Mouse (Mus musculus) lung, adult 2 months (tissue): Measurements from ENCODE around the gene B3gnt2.

Experiments
- CTCF ChIP-seq: fragments of 200-500 bp; IDR thresholded peaks from 2 replicates; pipeline ENCODE4 v1.5.1; 2011; ENCODE audit warnings: mild to moderate bottlenecking, low read length, control low read depth; ENCODE audit not compliant: insufficient read depth
- POLR2A ChIP-seq: fragments of 200-500 bp; IDR thresholded peaks from 2 replicates; pipeline ENCODE4 v1.6.1; 2011; ENCODE audit warnings: low read depth, mild to moderate bottlenecking, control low read depth, low read length, borderline replicate concordance; ENCODE audit errors: extremely low read depth

DNA sequence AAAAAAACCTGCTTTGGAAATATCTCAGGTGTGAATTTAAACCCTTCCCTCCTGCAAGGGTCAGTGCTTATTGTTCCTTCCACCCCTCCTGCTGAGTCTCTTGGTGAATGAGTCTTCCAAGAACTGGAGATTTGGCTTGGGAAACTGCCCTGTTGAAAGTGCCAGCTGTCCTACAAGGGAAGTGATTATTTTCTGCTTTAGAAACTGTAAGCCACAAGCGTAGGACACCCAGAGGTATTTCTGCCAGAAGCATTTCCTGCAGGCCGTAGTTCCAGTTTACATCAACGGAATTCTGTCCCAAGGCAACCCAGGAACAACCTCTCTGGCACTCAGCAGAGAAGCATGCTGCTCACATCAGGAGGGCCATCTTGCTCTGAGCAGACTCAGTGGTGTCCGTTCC lies 12.6 kb upstream of the B3gnt2 start:
- no peak for TF ChIP-seq CTCF
- TF ChIP-seq POLR2A = no peak
